Mouse (Mus musculus) kidney, embryonic 16.5 days (tissue): Measurements from ENCODE around the gene Ubl3. TPM values are rescaled to one million over a fixed set of nuclear protein-coding genes. Genes with fewer than 3 reads are reported as not detected.

ENCODE experiments used
- ATAC-seq: fragments of 200-750 bp; cut with Nextera tagmentation; 2 replicates; pipeline ENCODE4 v1.8.0; 2017; ENCODE audit warnings: moderate TSS enrichment; ENCODE audit not compliant: low FRiP score, low TSS enrichment
- H3K27ac ChIP-seq: fragments of 300-500 bp; sonication (generic); 2 replicates; pipeline ENCODE4 v1.5.1; 2014; ENCODE audit warnings: low read length
- H3K27me3 ChIP-seq: fragments of 300-500 bp; sonication (generic); 2 replicates; pipeline ENCODE4 v1.6.1; 2014; ENCODE audit warnings: low read length, control low read depth, mixed read lengths; ENCODE audit not compliant: insufficient read depth
- H3K36me3 ChIP-seq: fragments of 300-500 bp; sonication (generic); 2 replicates; pipeline ENCODE4 v1.6.1; 2014; ENCODE audit warnings: low read length, control low read depth, mixed read lengths; ENCODE audit not compliant: insufficient read depth
- H3K4me1 ChIP-seq: fragments of 300-500 bp; sonication (generic); 2 replicates; pipeline ENCODE4 v1.6.1; 2014; ENCODE audit warnings: low read length, control low read depth, mixed read lengths; ENCODE audit not compliant: insufficient read depth
- H3K4me2 ChIP-seq: fragments of 300-500 bp; sonication (generic); replicated peaks from 2 replicates; pipeline ENCODE4 v1.6.1; 2014; ENCODE audit warnings: low read depth, low read length
- H3K4me3 ChIP-seq: fragments of 300-500 bp; sonication (generic); 2 replicates; pipeline ENCODE4 v1.5.1; 2014; ENCODE audit warnings: mild to moderate bottlenecking, low read length
- H3K9ac ChIP-seq: fragments of 300-500 bp; sonication (generic); replicated peaks from 2 replicates; pipeline ENCODE4 v1.6.1; 2014; ENCODE audit warnings: low read length
- H3K9me3 ChIP-seq: fragments of 300-500 bp; sonication (generic); 2 replicates; pipeline ENCODE4 v1.6.1; 2016; ENCODE audit warnings: low read length, control low read depth
- WGBS: fragments of 180-500 bp; shearing (Covaris S2); extraction: QIAGEN DNeasy Blood & Tissue Kit; methylation state at CpG from one replicate; pipeline ENCODE4 v1.1.7; 2014; 5-methylcytosine and 5-hydroxymethylcytosine counted together
- polyA plus RNA-seq: library from polyadenylated mRNA; unstranded; fragments of >200 nt; fragmentation: Nextera tagmentation; extraction: Ambion mirVana; gene quantifications from 2 replicates; pipeline ENCODE4 v1.2.1, GENCODE M21; 2015

Gene Ubl3
- polyA plus RNA-seq, 1 experiment from 2014 or later, result 76.4 TPM

- H3K27ac ChIP-seq, result no peak overlapping the region
- no peak overlapping the region for H3K4me3 ChIP-seq
- H3K36me3 ChIP-seq, result peaks cover 37% of the 10 kb centered on the region
- H3K9ac ChIP-seq, result no peak overlapping the region
- peaks cover 12% of the 10 kb centered on the region for H3K4me1 ChIP-seq
- WGBS, result 66% methylated on average over 2 of the region's 2 CpGs
- no peaks in the 10 kb centered on the region for H3K27me3 ChIP-seq
- no peaks in the 10 kb centered on the region for H3K9me3 ChIP-seq
- ATAC-seq, result no peak
- no peak overlapping the region for H3K4me2 ChIP-seq
These were observed 42.3 kb downstream of the Ubl3 start for GRCm38 (mm10) chr5:148510265-148510664.

- Histone ChIP-seq H3K36me3 (peaks cover 39% of the 10 kb centered on the region), H3K9me3 (no peaks in the 10 kb centered on the region), H3K4me3 (no peak overlapping the region), H3K9ac (no peak overlapping the region), H3K4me2 (no peak overlapping the region), H3K27ac (no peak overlapping the region), H3K27me3 (no peaks in the 10 kb centered on the region), H3K4me1 (peaks cover 12% of the 10 kb centered on the region)
- WGBS, result 80% methylated on average over 7 of the region's 7 CpGs
- ATAC-seq, result no peak
These were observed 42.9 kb downstream of the Ubl3 start for GRCm38 (mm10) chr5:148509731-148510130.

- H3K9ac ChIP-seq, result no peak overlapping the region
- WGBS, result 84% methylated on average over 11 of the region's 11 CpGs
- ATAC-seq, result no peak
- H3K36me3 ChIP-seq, result peaks cover 43% of the 10 kb centered on the region
- no peak overlapping the region for H3K4me2 ChIP-seq
- H3K27me3 ChIP-seq, result no peaks in the 10 kb centered on the region
- H3K9me3 ChIP-seq, result no peaks in the 10 kb centered on the region
- peaks cover 12% of the 10 kb centered on the region for H3K4me1 ChIP-seq
- no peak overlapping the region for H3K4me3 ChIP-seq
- H3K27ac ChIP-seq, result no peak overlapping the region
These were observed 43.5 kb downstream of the Ubl3 start for GRCm38 (mm10) chr5:148508901-148509604.

- Histone ChIP-seq H3K9ac (no peak overlapping the region), H3K9me3 (no peaks in the 10 kb centered on the region), H3K4me1 (no peaks in the 10 kb centered on the region), H3K27ac (no peak overlapping the region), H3K4me2 (no peak overlapping the region), H3K4me3 (no peak overlapping the region), H3K27me3 (no peaks in the 10 kb centered on the region), H3K36me3 (peaks cover 45% of the 10 kb centered on the region)
- 91% methylated on average over 17 of the region's 17 CpGs for WGBS
- no peak for ATAC-seq
These were observed 47.2 kb downstream of the Ubl3 start for GRCm38 (mm10) chr5:148505381-148505780.

- Histone ChIP-seq H3K27me3 (no peaks in the 10 kb centered on the region), H3K27ac (no peak overlapping the region), H3K4me2 (no peak overlapping the region), H3K9ac (no peak overlapping the region), H3K4me3 (no peak overlapping the region), H3K36me3 (peaks cover 25% of the 10 kb centered on the region), H3K9me3 (no peaks in the 10 kb centered on the region), H3K4me1 (no peaks in the 10 kb centered on the region)
- ATAC-seq, result no peak
- WGBS, result 91% methylated on average over 6 of the region's 6 CpGs
These were observed 50.4 kb downstream of the Ubl3 start for GRCm38 (mm10) chr5:148502237-148502636.

GRCm38 (mm10) chr5:148501228-148501957 is 51.2 kb downstream of the Ubl3 start:
- no peak for ATAC-seq
- no peak overlapping the region for H3K4me3 ChIP-seq
- H3K4me2 ChIP-seq, result no peak overlapping the region
- WGBS, result 88% methylated on average over 6 of the region's 6 CpGs
- no peaks in the 10 kb centered on the region for H3K9me3 ChIP-seq
- no peaks in the 10 kb centered on the region for H3K27me3 ChIP-seq
- no peak overlapping the region for H3K27ac ChIP-seq
- H3K36me3 ChIP-seq, result peaks cover 19% of the 10 kb centered on the region
- no peak overlapping the region for H3K9ac ChIP-seq
- no peaks in the 10 kb centered on the region for H3K4me1 ChIP-seq

GRCm38 (mm10) chr5:148500516-148500915 is 52.1 kb downstream of the Ubl3 start:
- H3K27me3 ChIP-seq, result no peaks in the 10 kb centered on the region
- H3K36me3 ChIP-seq, result peaks cover 10% of the 10 kb centered on the region
- ATAC-seq, result no peak
- 84% methylated on average over 8 of the region's 8 CpGs for WGBS
- H3K4me1 ChIP-seq, result peaks cover under 1% of the 10 kb centered on the region; the same call in 1 of the 2 replicates
- H3K27ac ChIP-seq, result no peak overlapping the region
- H3K4me3 ChIP-seq, result no peak overlapping the region
- no peak overlapping the region for H3K4me2 ChIP-seq
- no peaks in the 10 kb centered on the region for H3K9me3 ChIP-seq
- no peak overlapping the region for H3K9ac ChIP-seq

- 65% methylated on average over 5 of the region's 5 CpGs for WGBS
- Histone ChIP-seq H3K27me3 (no peaks in the 10 kb centered on the region), H3K9ac (no peak overlapping the region), H3K4me1 (peaks cover 6% of the 10 kb centered on the region; the same call in 1 of the 2 replicates), H3K9me3 (no peaks in the 10 kb centered on the region), H3K27ac (peak overlapping the region; percentile 45; the same call in 1 of the 2 replicates), H3K36me3 (0 out of 2 replicates have a peak, but pooled peaks cover 6% of the 10 kb centered on the region), H3K4me2 (no peak overlapping the region), H3K4me3 (no peak overlapping the region)
- peak; percentile 40; the same call in 1 of the 2 replicates for ATAC-seq
These were observed 53.0 kb downstream of the Ubl3 start for GRCm38 (mm10) chr5:148499616-148500015.

GRCm38 (mm10) chr5:148495991-148496390 is 56.6 kb downstream of the Ubl3 start:
- H3K36me3 ChIP-seq, result no peaks in the 10 kb centered on the region
- H3K27ac ChIP-seq, result no peak overlapping the region
- no peaks in the 10 kb centered on the region for H3K9me3 ChIP-seq
- H3K27me3 ChIP-seq, result no peaks in the 10 kb centered on the region
- 88% methylated on average over 6 of the region's 6 CpGs for WGBS
- no peak for ATAC-seq
- H3K4me1 ChIP-seq, result peaks cover 6% of the 10 kb centered on the region; the same call in 1 of the 2 replicates
- H3K4me2 ChIP-seq, result no peak overlapping the region
- no peak overlapping the region for H3K4me3 ChIP-seq
- H3K9ac ChIP-seq, result no peak overlapping the region

- Histone ChIP-seq H3K9me3 (no peaks in the 10 kb centered on the region), H3K9ac (no peak overlapping the region), H3K4me1 (peaks cover 7% of the 10 kb centered on the region), H3K4me3 (no peak overlapping the region), H3K27me3 (no peaks in the 10 kb centered on the region), H3K27ac (no peak overlapping the region), H3K4me2 (peak overlapping the region; percentile 40), H3K36me3 (no peaks in the 10 kb centered on the region)
- 33% methylated on average over 10 of the region's 10 CpGs for WGBS
- ATAC-seq, result peak; percentile 55; the same call in 1 of the 2 replicates
These were observed 57.4 kb downstream of the Ubl3 start for GRCm38 (mm10) chr5:148495173-148495572.
